Mouse (Mus musculus) forebrain, embryonic 10.5 days (tissue): ENCODE results near the gene Zfp263. TPM values are rescaled to one million over a fixed set of nuclear protein-coding genes. Genes with fewer than 3 reads are reported as not detected.

Experiments used
- DNase-seq: peaks from one replicate; pipeline ENCODE4 v3.0.0-alpha.2; 2017; ENCODE audit warnings: low spot score; ENCODE audit errors: extremely low spot score
- H3K27ac ChIP-seq: fragments of 300-500 bp; sonication (generic); 2 replicates; pipeline ENCODE4 v1.5.1; 2016; ENCODE audit warnings: mild to moderate bottlenecking
- H3K27me3 ChIP-seq: fragments of 300-500 bp; sonication (generic); 2 replicates; pipeline ENCODE4 v1.6.1; 2016; ENCODE audit warnings: mild to moderate bottlenecking; ENCODE audit not compliant: poor library complexity, severe bottlenecking
- H3K36me3 ChIP-seq: fragments of 300-500 bp; sonication (generic); replicated peaks from 2 replicates; pipeline ENCODE4 v1.6.1; 2016; ENCODE audit warnings: mild to moderate bottlenecking, moderate library complexity
- H3K4me1 ChIP-seq: fragments of 300-500 bp; sonication (generic); 2 replicates; pipeline ENCODE4 v1.6.1; 2016
- H3K4me3 ChIP-seq: fragments of 300-500 bp; sonication (generic); 2 replicates; pipeline ENCODE4 v1.5.1; 2016; ENCODE audit warnings: mild to moderate bottlenecking, moderate library complexity
- H3K9me3 ChIP-seq: fragments of 300-500 bp; sonication (generic); 2 replicates; pipeline ENCODE4 v1.6.1; 2016; ENCODE audit warnings: mild to moderate bottlenecking, moderate library complexity
- WGBS: fragments of 180-500 bp; shearing (Covaris S2); methylation state at CpG from one replicate; pipeline ENCODE4 v1.1.7; 2016; 5-methylcytosine and 5-hydroxymethylcytosine counted together
- polyA plus RNA-seq: library from polyadenylated mRNA; unstranded; fragments of >200 nt; fragmentation: Nextera tagmentation; extraction: Ambion mirVana; gene quantifications from 2 replicates; pipeline ENCODE4 v1.2.1, GENCODE M21; 2016

Gene Zfp263
- polyA plus RNA-seq, 1 experiment from 2014 or later = 48.7 TPM

DNA sequence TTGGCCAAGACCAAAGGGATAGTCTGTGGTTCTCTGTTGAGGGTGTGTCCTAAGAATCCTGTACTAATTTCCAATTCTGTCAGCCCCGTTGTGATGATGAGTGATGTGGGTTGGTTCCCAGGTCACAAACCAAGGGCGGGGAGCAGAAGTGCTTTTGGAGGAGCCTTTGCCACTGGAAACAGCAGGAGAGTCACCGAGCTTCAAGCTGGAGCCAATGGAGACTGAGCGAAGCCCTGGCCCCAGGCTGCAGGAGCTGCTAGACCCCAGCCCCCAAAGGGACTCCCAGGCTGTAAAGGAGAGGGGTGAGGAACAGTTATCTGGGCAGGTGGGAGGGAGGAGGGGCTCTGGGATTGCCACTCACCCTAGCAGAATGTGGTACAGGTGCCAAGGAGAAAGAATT lies 1.8 kb downstream of the Zfp263 start:
- H3K9me3 ChIP-seq = peaks cover 32% of the 10 kb centered on the region
- H3K27me3 ChIP-seq = no peaks in the 10 kb centered on the region
- peaks cover 50% of the 10 kb centered on the region for H3K36me3 ChIP-seq
- no peak for DNase-seq
- H3K27ac ChIP-seq = no peak overlapping the region
- H3K4me1 ChIP-seq = peaks cover 24% of the 10 kb centered on the region
- 88% methylated on average over 4 of the region's 4 CpGs for WGBS
- peak overlapping the region; percentile 79 for H3K4me3 ChIP-seq

- peaks cover 72% of the 10 kb centered on the region for H3K36me3 ChIP-seq
- no peak for DNase-seq
- WGBS = 97% methylated on average over 3 of the region's 3 CpGs
- peaks cover 32% of the 10 kb centered on the region for H3K9me3 ChIP-seq
- H3K4me3 ChIP-seq = no peak overlapping the region
- no peaks in the 10 kb centered on the region for H3K27me3 ChIP-seq
- no peak overlapping the region for H3K27ac ChIP-seq
- peaks cover 17% of the 10 kb centered on the region for H3K4me1 ChIP-seq
Observed at GRCm38 (mm10) chr16:3748976-3749375, 5.1 kb downstream of the Zfp263 start.

GRCm38 (mm10) chr16:3771603-3772002 lies 27.7 kb downstream of the Zfp263 start:
- Histone ChIP-seq H3K9me3 (peaks cover 3% of the 10 kb centered on the region; the same call in 1 of the 2 replicates), H3K4me1 (no peaks in the 10 kb centered on the region), H3K27me3 (no peaks in the 10 kb centered on the region), H3K27ac (no peak overlapping the region), H3K4me3 (no peak overlapping the region), H3K36me3 (0 out of 2 replicates have a peak, but pooled peaks cover 5% of the 10 kb centered on the region)
- 96% methylated on average over 4 of the region's 4 CpGs for WGBS
- no peak for DNase-seq

GRCm38 (mm10) chr16:3776365-3776764 lies 32.5 kb downstream of the Zfp263 start:
- H3K27ac ChIP-seq = no peak overlapping the region
- no peak for DNase-seq
- H3K36me3 ChIP-seq = no peaks in the 10 kb centered on the region
- WGBS = 88% methylated on average over 3 of the region's 3 CpGs
- 0 out of 2 replicates have a peak, but pooled peaks cover 3% of the 10 kb centered on the region for H3K9me3 ChIP-seq
- H3K4me3 ChIP-seq = no peak overlapping the region
- H3K4me1 ChIP-seq = no peaks in the 10 kb centered on the region
- no peaks in the 10 kb centered on the region for H3K27me3 ChIP-seq

DNA sequence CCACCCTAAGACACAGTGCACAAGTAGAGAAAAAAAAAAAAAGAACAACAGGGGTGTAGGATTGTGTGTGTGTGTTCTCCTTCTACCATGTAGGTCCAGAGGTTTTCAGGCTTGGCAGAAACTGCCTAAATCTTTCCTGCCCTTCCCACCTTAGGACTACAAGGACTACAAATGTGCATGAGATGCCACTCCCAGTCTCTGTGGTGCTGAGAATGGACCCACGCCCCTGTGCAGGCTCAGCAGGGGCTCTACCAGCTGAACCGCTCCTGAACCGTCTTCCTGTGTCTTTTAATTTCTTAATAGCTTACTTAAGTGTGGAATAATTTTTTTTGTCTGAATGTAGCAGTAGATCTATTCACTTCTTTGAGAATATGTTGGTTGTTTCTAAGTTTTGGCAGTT lies 34.1 kb downstream of the Zfp263 start:
- H3K27me3 ChIP-seq = no peaks in the 10 kb centered on the region
- no peaks in the 10 kb centered on the region for H3K4me1 ChIP-seq
- H3K9me3 ChIP-seq = no peaks in the 10 kb centered on the region
- H3K4me3 ChIP-seq = no peak overlapping the region
- DNase-seq = no peak
- no peak overlapping the region for H3K27ac ChIP-seq
- 81% methylated on average over 3 of the region's 3 CpGs for WGBS
- H3K36me3 ChIP-seq = no peaks in the 10 kb centered on the region

- no peak for DNase-seq
- no peaks in the 10 kb centered on the region for H3K4me1 ChIP-seq
- no peak overlapping the region for H3K27ac ChIP-seq
- no peaks in the 10 kb centered on the region for H3K27me3 ChIP-seq
- no peaks in the 10 kb centered on the region for H3K36me3 ChIP-seq
- no peak overlapping the region for H3K4me3 ChIP-seq
- H3K9me3 ChIP-seq = no peaks in the 10 kb centered on the region
Observed at GRCm38 (mm10) chr16:3781237-3781636, 37.3 kb downstream of the Zfp263 start.

DNA sequence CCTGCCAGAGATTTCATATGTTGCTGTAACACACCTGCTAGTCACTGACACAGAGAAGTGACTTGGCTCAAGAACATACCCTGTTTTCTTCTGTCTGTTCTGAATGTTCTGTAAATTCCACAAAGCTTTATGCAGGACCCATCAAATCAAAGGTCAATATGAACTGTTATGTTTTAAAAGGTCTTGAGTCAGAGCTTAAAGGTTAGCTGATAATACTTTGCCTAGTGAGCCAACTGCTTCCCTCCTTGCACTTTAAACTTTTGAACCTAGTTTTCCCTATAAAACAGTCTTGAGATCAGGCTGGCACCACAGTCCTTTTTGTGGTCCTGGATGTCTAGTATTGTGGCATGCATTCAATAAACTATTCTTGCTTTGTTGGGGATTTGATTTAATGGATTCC lies 44.5 kb downstream of the Zfp263 start:
- no peaks in the 10 kb centered on the region for H3K36me3 ChIP-seq
- no peak overlapping the region for H3K4me3 ChIP-seq
- no peak for DNase-seq
- H3K9me3 ChIP-seq = no peaks in the 10 kb centered on the region
- H3K27ac ChIP-seq = no peak overlapping the region
- no peaks in the 10 kb centered on the region for H3K27me3 ChIP-seq
- no peaks in the 10 kb centered on the region for H3K4me1 ChIP-seq

Other genes starting within 250 kb of the Zfp263 start
- not detected in 2 replicates for gene Olfr161, start 153.1 kb upstream of the Zfp263 start, polyA plus RNA-seq
- not detected in 2 replicates for gene Mefv, start 26.0 kb upstream of the Zfp263 start, polyA plus RNA-seq
- not detected in 2 replicates for gene Olfr15, start 86.8 kb downstream of the Zfp263 start, polyA plus RNA-seq
- 0.93 and 1.1 TPM in 2 replicates for gene Zfp174, start 103.2 kb downstream of the Zfp263 start, polyA plus RNA-seq
- gene Naa60, start 128.3 kb downstream of the Zfp263 start, polyA plus RNA-seq = 59.3 and 62.2 TPM in 2 replicates
- 5.4 and 6.5 TPM in 2 replicates for gene Zfp597, start 140.5 kb downstream of the Zfp263 start, polyA plus RNA-seq
- gene Gm20695, start 140.6 kb downstream of the Zfp263 start, polyA plus RNA-seq = 2.5 and 3.9 TPM in 2 replicates
- gene 1700037C18Rik, start 164.6 kb downstream of the Zfp263 start, polyA plus RNA-seq = 6.8 and 6.9 TPM in 2 replicates
- gene Cluap1, start 164.7 kb downstream of the Zfp263 start, polyA plus RNA-seq = 23.3 and 27.4 TPM in 2 replicates
- 1.3 and 1.4 TPM in 2 replicates for gene Nlrc3, start 232.5 kb downstream of the Zfp263 start, polyA plus RNA-seq